Mouse (Mus musculus): ENCODE data around the gene Ppp6r1. TPM values are rescaled to one million over a fixed set of nuclear protein-coding genes. Genes with fewer than 3 reads are reported as not detected.
"Not testable (repeated sequence)": the region's sequence is repeated elsewhere in the genome, so short reads cannot be mapped to it uniquely, and the experiment has no call there.

Ppp6r1 gene
- total RNA-seq, 2 experiments from 2014 or later, result 98.4 to 103 TPM

- DNase-seq (ENCODE audit: low spot score in 2 of 2), result no peak
Measured at GRCm38 (mm10) chr7:4623544-4624189, 35.2 kb downstream of the Ppp6r1 start.

GRCm38 (mm10) chr7:4619979-4620378 is 38.8 kb downstream of the Ppp6r1 start:
- peak in 1 of 2 experiments; percentile 17 for DNase-seq (ENCODE audit: low spot score in 2 of 2)

- no peak for DNase-seq (ENCODE audit: low spot score in 2 of 2)
Measured at GRCm38 (mm10) chr7:4613740-4614403, 44.9 kb downstream of the Ppp6r1 start.

- no peak for DNase-seq (ENCODE audit: low spot score in 2 of 2)
Measured at GRCm38 (mm10) chr7:4612956-4613355, 45.9 kb downstream of the Ppp6r1 start.

- no peak for DNase-seq (ENCODE audit: low spot score in 2 of 2)
Measured at GRCm38 (mm10) chr7:4612386-4612785, 46.4 kb downstream of the Ppp6r1 start.

GRCm38 (mm10) chr7:4611921-4612341 is 46.9 kb downstream of the Ppp6r1 start:
- no peak for DNase-seq (ENCODE audit: low spot score in 2 of 2)

DNA sequence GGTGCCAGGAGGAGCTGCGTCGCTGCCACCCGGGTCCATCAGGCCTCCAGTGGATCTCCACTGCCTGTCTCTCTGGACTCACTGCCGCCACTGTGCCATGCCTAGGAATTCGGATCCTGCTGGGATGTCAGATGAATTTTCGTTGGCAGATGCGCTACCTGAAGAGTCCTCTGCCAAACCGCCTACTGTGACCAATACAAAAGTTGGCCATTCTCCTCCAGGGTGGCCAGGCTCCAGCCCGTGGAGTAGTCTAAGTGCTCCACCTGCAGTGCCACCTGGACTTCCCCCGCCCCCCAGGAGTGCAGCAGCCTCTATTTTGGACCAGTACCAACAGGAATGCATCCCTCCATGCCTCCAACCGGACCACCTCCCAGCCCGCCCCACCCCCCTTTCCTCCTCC is 47.3 kb downstream of the Ppp6r1 start:
- DNase-seq (ENCODE audit: low spot score in 2 of 2), result no peak

- no peak for DNase-seq (ENCODE audit: low spot score in 2 of 2)
Measured at GRCm38 (mm10) chr7:4608002-4608401, 50.8 kb downstream of the Ppp6r1 start.

GRCm38 (mm10) chr7:4603873-4604272 is 54.9 kb downstream of the Ppp6r1 start, which contains the start of gene Ptprh:
Gene Ptprh (minus strand): TSS chr7:4604041.
- no peak for DNase-seq (ENCODE audit: low spot score in 2 of 2)

GRCm38 (mm10) chr7:4602969-4603368 is 55.9 kb downstream of the Ppp6r1 start:
- DNase-seq (ENCODE audit: low spot score in 2 of 2), result no peak

- DNase-seq (ENCODE audit: low spot score in 2 of 2), result not testable (repeated sequence)
Measured at GRCm38 (mm10) chr7:4597046-4597445, 61.8 kb downstream of the Ppp6r1 start.

Other genes with a start within 250 kb of the Ppp6r1 start
- gene Rdh13, start 213.4 kb downstream of the Ppp6r1 start, total RNA-seq (2021), result 10 to 100 TPM; 31.7 to 34.3 TPM
- 1 to 10 TPM; 7.8 to 9.3 TPM for gene Eps8l1, start 198.3 kb downstream of the Ppp6r1 start, total RNA-seq (2021)
- gene Ppp1r12c, start 157.3 kb downstream of the Ppp6r1 start, total RNA-seq (2021), result 100 to 1,000 TPM; 106 to 112 TPM
- 10 to 100 TPM in 1 of 2 experiments, 1 to 10 TPM in 1; 8.1 to 21.0 TPM for gene Tnnt1, start 142.6 kb downstream of the Ppp6r1 start, total RNA-seq (2021)
- gene Tnni3, start 134.8 kb downstream of the Ppp6r1 start, total RNA-seq (2021), result 1 to 10 TPM; 1.0 to 1.7 TPM
- gene Dnaaf3, start 126.6 kb downstream of the Ppp6r1 start, total RNA-seq (2021), result 1 to 10 TPM in 1 of 2 experiments, under 1 TPM in 1; 0.95 to 1.1 TPM
- 10 to 100 TPM; 16.8 to 18.2 TPM for gene Syt5, start 111.5 kb downstream of the Ppp6r1 start, total RNA-seq (2021)
- under 1 TPM in 1 of 2 experiments, not detected in 1; 0.23 TPM for gene Ptprh, start 55.0 kb downstream of the Ppp6r1 start, total RNA-seq (2021)
- 10 to 100 TPM; 12.8 to 16.6 TPM for gene Tmem86b, start 27.6 kb downstream of the Ppp6r1 start, total RNA-seq (2021)
- 10 to 100 TPM; 41.3 to 43.6 TPM for gene Hspbp1, start 26.0 kb upstream of the Ppp6r1 start, total RNA-seq (2021)
- gene Brsk1, start 31.6 kb upstream of the Ppp6r1 start, total RNA-seq (2021), result 10 to 100 TPM; 14.4 to 17.0 TPM
- gene Tmem150b, start 66.2 kb upstream of the Ppp6r1 start, total RNA-seq (2021), result under 1 TPM; 0.11 to 0.25 TPM
- gene Kmt5c, start 81.1 kb upstream of the Ppp6r1 start, total RNA-seq (2021), result 10 to 100 TPM; 89.8 to 94.8 TPM
- 10 to 100 TPM; 36.6 to 40.4 TPM for gene Cox6b2, start 94.1 kb upstream of the Ppp6r1 start, total RNA-seq (2021)
- not detected for gene Fam71e2, start 112.3 kb upstream of the Ppp6r1 start, total RNA-seq (2021)
- under 1 TPM; 0.14 to 0.31 TPM for gene Il11, start 123.8 kb upstream of the Ppp6r1 start, total RNA-seq (2021)
- gene Tmem190, start 123.9 kb upstream of the Ppp6r1 start, total RNA-seq (2021), result not detected
- 1 to 10 TPM; 7.1 to 9.0 TPM for gene Tmem238, start 130.6 kb upstream of the Ppp6r1 start, total RNA-seq (2021)
- gene Rpl28, start 133.9 kb upstream of the Ppp6r1 start, total RNA-seq (2021), result 1,000 to 10,000 TPM; 1,263 to 1,302 TPM
- 100 to 1,000 TPM; 140 to 156 TPM for gene Ube2s, start 153.6 kb upstream of the Ppp6r1 start, total RNA-seq (2021)
- gene Shisa7, start 185.7 kb upstream of the Ppp6r1 start, total RNA-seq (2021), result 1 to 10 TPM; 4.4 to 6.1 TPM
- gene Isoc2b, start 211.2 kb upstream of the Ppp6r1 start, total RNA-seq (2021), result 10 to 100 TPM; 11.6 to 16.4 TPM
- 10 to 100 TPM; 22.6 to 22.8 TPM for gene Isoc2a, start 218.1 kb upstream of the Ppp6r1 start, total RNA-seq (2021)
- gene Gm36210, start 247.5 kb upstream of the Ppp6r1 start, total RNA-seq (2021), result under 1 TPM in 1 of 2 experiments, not detected in 1; 0.39 TPM

Measured in adrenal gland, postnatal 4 days (tissue).